In genomic region chr7:143808909-143809308, GRCm38 (mm10) we compare ENCODE assay signal across 11 mouse cellular contexts. TPM values are rescaled to one million over a fixed set of nuclear protein-coding genes. Genes with fewer than 3 reads are reported as not detected.
DNase-seq lines count a peak whose midpoint lies in the region; ATAC-seq and TF ChIP-seq lines count a peak whose summit lies in the region.
"Had no signal": no experiment of that assay in that cellular context is flagged by ENCODE, and none has a peak within 500 bp of the region (broad histone marks: within the 10 kb centered on the region; RNA-seq: fewer than 3 reads in every experiment).

No protein-coding gene starts in this region.

- DNase-seq in forebrain, postnatal 0 days, result no peak
- DNase-seq in forebrain, embryonic 14.5 days (ENCODE audit: low spot score), result no peak
- peak; percentile 16 for DNase-seq in lung, embryonic 14.5 days
- no peak for DNase-seq in lung, postnatal 25 days (ENCODE audit: low spot score)
- peak; percentile 6 for DNase-seq in embryo, embryonic 9.5 days (ENCODE audit: extremely low spot score)
- peak; percentile 71 for DNase-seq in thymus, postnatal 14 days
- DNase-seq in forebrain, embryonic 10.5 days (ENCODE audit: extremely low spot score, low spot score), result no peak
- no peak for DNase-seq in testis, postnatal 14 days (ENCODE audit: low spot score)

- TF ChIP-seq CTCF in forebrain, postnatal 0 days (IDR thresholded peaks at IDR 0.05; ENCODE audit: low read depth), result peak; percentile 58
- TF ChIP-seq CTCF in lung, embryonic 14.5 days (IDR thresholded peaks at IDR 0.05; ENCODE audit: low read depth), result peak; percentile 57

- 0 out of 2 replicates have a peak, but pooled peaks have one; percentile 20 for ATAC-seq in forebrain, postnatal 0 days
- no peak for ATAC-seq in forebrain, embryonic 14.5 days
- ATAC-seq in lung, embryonic 14.5 days (ENCODE audit: insufficient read depth), result no peak

- H3K9me3 ChIP-seq in forebrain, postnatal 0 days (ENCODE audit: low read length), result no peaks in the 10 kb centered on the region
- H3K9me3 ChIP-seq in forebrain, embryonic 14.5 days (replicated peaks; ENCODE audit: control insufficient read depth, low read length), result no peaks in the 10 kb centered on the region
- H3K9me3 ChIP-seq in lung, embryonic 14.5 days (ENCODE audit: low read depth, low read length), result no peaks in the 10 kb centered on the region
- no peaks in the 10 kb centered on the region for H3K9me3 ChIP-seq in forebrain, embryonic 10.5 days
- H3K9me3 ChIP-seq: embryonic facial prominence, embryonic 12.5 days; heart, embryonic 13.5 days had no signal

- no peak overlapping the region for H3K9ac ChIP-seq in forebrain, postnatal 0 days
- no peak overlapping the region for H3K9ac ChIP-seq in forebrain, embryonic 14.5 days (ENCODE audit: low read length)
- no peak overlapping the region; the same call in 1 of the 2 replicates for H3K9ac ChIP-seq in lung, embryonic 14.5 days
- H3K9ac ChIP-seq: embryonic facial prominence, embryonic 12.5 days; heart, embryonic 13.5 days had no signal

- H3K4me3 ChIP-seq in forebrain, postnatal 0 days (ENCODE audit: low read depth, low read length), result no peak overlapping the region
- no peak overlapping the region for H3K4me3 ChIP-seq in forebrain, embryonic 14.5 days (ENCODE audit: low read depth, low read length)
- H3K4me3 ChIP-seq in lung, embryonic 14.5 days (ENCODE audit: low read depth, low read length), result no peak overlapping the region
- no peak overlapping the region for H3K4me3 ChIP-seq in forebrain, embryonic 10.5 days
- H3K4me3 ChIP-seq: embryonic facial prominence, embryonic 12.5 days; heart, embryonic 13.5 days; megakaryocyte, embryonic 14.5 days had no signal

- no peak overlapping the region for H3K27ac ChIP-seq in forebrain, postnatal 0 days (ENCODE audit: low read depth, low read length)
- H3K27ac ChIP-seq in forebrain, embryonic 14.5 days (ENCODE audit: low read depth, low read length), result no peak overlapping the region
- no peak overlapping the region for H3K27ac ChIP-seq in lung, embryonic 14.5 days (ENCODE audit: low read depth)
- no peak overlapping the region for H3K27ac ChIP-seq in forebrain, embryonic 10.5 days
- H3K27ac ChIP-seq: embryonic facial prominence, embryonic 12.5 days; heart, embryonic 13.5 days had no signal

- no peak overlapping the region for H3K4me2 ChIP-seq in forebrain, postnatal 0 days (ENCODE audit: low read depth)
- no peak overlapping the region for H3K4me2 ChIP-seq in forebrain, embryonic 14.5 days (ENCODE audit: low read length)
- no peak overlapping the region for H3K4me2 ChIP-seq in lung, embryonic 14.5 days
- H3K4me2 ChIP-seq: embryonic facial prominence, embryonic 12.5 days; heart, embryonic 13.5 days had no signal

- H3K36me3 ChIP-seq in forebrain, postnatal 0 days (ENCODE audit: insufficient read depth), result peaks cover 23% of the 10 kb centered on the region
- peaks cover 32% of the 10 kb centered on the region for H3K36me3 ChIP-seq in forebrain, embryonic 14.5 days (ENCODE audit: control insufficient read depth, insufficient read depth, low read length)
- peaks cover 52% of the 10 kb centered on the region; the same call in 1 of the 2 replicates for H3K36me3 ChIP-seq in lung, embryonic 14.5 days (ENCODE audit: insufficient read depth)
- peaks cover 97% of the 10 kb centered on the region for H3K36me3 ChIP-seq in forebrain, embryonic 10.5 days (replicated peaks)

- no peaks in the 10 kb centered on the region for H3K27me3 ChIP-seq in forebrain, postnatal 0 days (ENCODE audit: insufficient read depth, low read length)
- H3K27me3 ChIP-seq in forebrain, embryonic 14.5 days (replicated peaks; ENCODE audit: control insufficient read depth, insufficient read depth, low read length), result no peaks in the 10 kb centered on the region
- H3K27me3 ChIP-seq in lung, embryonic 14.5 days (ENCODE audit: insufficient read depth, low read length), result no peaks in the 10 kb centered on the region
- no peaks in the 10 kb centered on the region for H3K27me3 ChIP-seq in forebrain, embryonic 10.5 days (ENCODE audit: poor library complexity, severe bottlenecking)
- H3K27me3 ChIP-seq: embryonic facial prominence, embryonic 12.5 days; heart, embryonic 13.5 days; megakaryocyte, embryonic 14.5 days had no signal

- no peaks in the 10 kb centered on the region for H3K4me1 ChIP-seq in forebrain, postnatal 0 days (ENCODE audit: insufficient read depth)
- H3K4me1 ChIP-seq in forebrain, embryonic 14.5 days (ENCODE audit: control insufficient read depth, insufficient read depth, low read length), result no peaks in the 10 kb centered on the region
- no peaks in the 10 kb centered on the region for H3K4me1 ChIP-seq in lung, embryonic 14.5 days (ENCODE audit: insufficient read depth)
- H3K4me1 ChIP-seq in forebrain, embryonic 10.5 days, result no peaks in the 10 kb centered on the region
- H3K4me1 ChIP-seq: embryonic facial prominence, embryonic 12.5 days; heart, embryonic 13.5 days; megakaryocyte, embryonic 14.5 days had no signal

- 38% methylated on average over 1 of the region's 1 CpGs for WGBS in forebrain, postnatal 0 days
- WGBS in forebrain, embryonic 14.5 days, result 58% methylated on average over 1 of the region's 1 CpGs
- WGBS in lung, embryonic 14.5 days, result 55% methylated on average over 1 of the region's 1 CpGs
- WGBS in forebrain, embryonic 10.5 days, result 45% methylated on average over 1 of the region's 1 CpGs

RNA-seq across cellular contexts. Expression of gene Nadsyn1, which starts 13.7 kb away (rescaled TPM):
- 4.9 and 7.9 TPM in 2 replicates for total RNA-seq in forebrain, postnatal 0 days (2014; rRNA removed)
- 3.5 and 3.6 TPM in 2 replicates for polyA plus RNA-seq in forebrain, postnatal 0 days (2015; fragmentation: Nextera tagmentation; extraction: Ambion mirVana)
- polyA plus RNA-seq in forebrain, embryonic 14.5 days (2014; fragmentation: Nextera tagmentation; extraction: Ambion mirVana), result 5.2 TPM in 2 replicates
- 6.7 and 9.5 TPM in 2 replicates for polyA plus RNA-seq in lung, embryonic 14.5 days (2014; fragmentation: Nextera tagmentation; extraction: Ambion mirVana)
- 8.8 and 10.8 TPM in 2 replicates for polyA plus RNA-seq in forebrain, embryonic 10.5 days (2016; fragmentation: Nextera tagmentation; extraction: Ambion mirVana)

RNA-seq across cellular contexts. Expression of gene Dhcr7, which starts 14.0 kb away (rescaled TPM):
- total RNA-seq in forebrain, postnatal 0 days (2014; rRNA removed), result 40.5 and 52.7 TPM in 2 replicates
- 63.8 and 75.4 TPM in 2 replicates for polyA plus RNA-seq in forebrain, postnatal 0 days (2015; fragmentation: Nextera tagmentation; extraction: Ambion mirVana)
- polyA plus RNA-seq in forebrain, embryonic 14.5 days (2014; fragmentation: Nextera tagmentation; extraction: Ambion mirVana), result 59.2 and 64.8 TPM in 2 replicates
- polyA plus RNA-seq in lung, embryonic 14.5 days (2014; fragmentation: Nextera tagmentation; extraction: Ambion mirVana), result 44.2 and 45.3 TPM in 2 replicates
- polyA plus RNA-seq in forebrain, embryonic 10.5 days (2016; fragmentation: Nextera tagmentation; extraction: Ambion mirVana), result 89.3 and 96.2 TPM in 2 replicates

RNA-seq across cellular contexts. Expression of gene Mrgpre, which starts 24.6 kb away (rescaled TPM):
- 5.2 and 5.9 TPM in 2 replicates for total RNA-seq in forebrain, postnatal 0 days (2014; rRNA removed)
- 5.9 and 8.3 TPM in 2 replicates for polyA plus RNA-seq in forebrain, postnatal 0 days (2015; fragmentation: Nextera tagmentation; extraction: Ambion mirVana)
- 2.6 and 3.6 TPM in 2 replicates for polyA plus RNA-seq in forebrain, embryonic 14.5 days (2014; fragmentation: Nextera tagmentation; extraction: Ambion mirVana)
- 1.5 and 1.9 TPM in 2 replicates for polyA plus RNA-seq in lung, embryonic 14.5 days (2014; fragmentation: Nextera tagmentation; extraction: Ambion mirVana)
- polyA plus RNA-seq in forebrain, embryonic 10.5 days (2016; fragmentation: Nextera tagmentation; extraction: Ambion mirVana), result 1.4 and 1.5 TPM in 2 replicates

RNA-seq across cellular contexts. Expression of gene Mrgprg, which starts 42.1 kb away (rescaled TPM):
- not detected in 2 replicates for total RNA-seq in forebrain, postnatal 0 days (2014; rRNA removed)
- polyA plus RNA-seq in forebrain, postnatal 0 days (2015; fragmentation: Nextera tagmentation; extraction: Ambion mirVana), result not detected in 2 replicates
- not detected in 2 replicates for polyA plus RNA-seq in forebrain, embryonic 14.5 days (2014; fragmentation: Nextera tagmentation; extraction: Ambion mirVana)
- not detected in 2 replicates for polyA plus RNA-seq in lung, embryonic 14.5 days (2014; fragmentation: Nextera tagmentation; extraction: Ambion mirVana)
- not detected in 2 replicates for polyA plus RNA-seq in forebrain, embryonic 10.5 days (2016; fragmentation: Nextera tagmentation; extraction: Ambion mirVana)
- polyA plus RNA-seq: embryonic facial prominence, embryonic 12.5 days; heart, embryonic 13.5 days had no signal

RNA-seq across cellular contexts. Expression of gene Osbpl5, which starts 52.1 kb away (rescaled TPM):
- 38.3 and 43.8 TPM in 2 replicates for total RNA-seq in forebrain, postnatal 0 days (2014; rRNA removed)
- 19.6 and 26.2 TPM in 2 replicates for polyA plus RNA-seq in forebrain, postnatal 0 days (2015; fragmentation: Nextera tagmentation; extraction: Ambion mirVana)
- polyA plus RNA-seq in forebrain, embryonic 14.5 days (2014; fragmentation: Nextera tagmentation; extraction: Ambion mirVana), result 25.8 and 29.4 TPM in 2 replicates
- polyA plus RNA-seq in lung, embryonic 14.5 days (2014; fragmentation: Nextera tagmentation; extraction: Ambion mirVana), result 34.2 and 36.8 TPM in 2 replicates
- 8.9 and 9.4 TPM in 2 replicates for polyA plus RNA-seq in forebrain, embryonic 10.5 days (2016; fragmentation: Nextera tagmentation; extraction: Ambion mirVana)

Comparison
In these comparisons a context has a peak if more than half of its experiments do, and no peak if none do; other contexts are left out.
1. DNase-seq: peak in lung, embryonic 14.5 days (single experiment), embryo, embryonic 9.5 days (single experiment) and thymus, postnatal 14 days (single experiment); none in forebrain, postnatal 0 days (single experiment), forebrain, embryonic 14.5 days (single experiment), lung, postnatal 25 days (single experiment), forebrain, embryonic 10.5 days (single experiment) and testis, postnatal 14 days (single experiment).